Mouse (Mus musculus) kidney, adult 2 months (tissue): ENCODE measurements around the gene Slc18b1. TPM values are rescaled to one million over a fixed set of nuclear protein-coding genes. Genes with fewer than 3 reads are reported as not detected.

ENCODE experiments used
- DNase-seq: peaks from one replicate; pipeline ENCODE4 v3.0.0; 2021
- H3K27ac ChIP-seq: fragments of 200-500 bp; 2 replicates; pipeline ENCODE4 v1.5.1; 2012; ENCODE audit warnings: low read depth, low read length, control low read depth, inconsistent platforms; ENCODE audit not compliant: insufficient read depth
- H3K27me3 ChIP-seq: fragments of 200-500 bp; replicated peaks from 2 replicates; pipeline ENCODE4 v1.6.1; 2012; ENCODE audit warnings: mild to moderate bottlenecking, moderate library complexity, low read length, inconsistent platforms; ENCODE audit not compliant: control insufficient read depth, insufficient read depth
- H3K36me3 ChIP-seq: fragments of 200-500 bp; 2 replicates; pipeline ENCODE4 v1.6.1; 2012; ENCODE audit warnings: mild to moderate bottlenecking, moderate library complexity, low read length, inconsistent platforms; ENCODE audit not compliant: control insufficient read depth, insufficient read depth
- H3K4me1 ChIP-seq: fragments of 200-500 bp; 2 replicates; pipeline ENCODE4 v1.6.1; 2011; ENCODE audit warnings: low read length; ENCODE audit not compliant: control insufficient read depth, insufficient read depth
- H3K4me3 ChIP-seq: fragments of 200-500 bp; 2 replicates; pipeline ENCODE4 v1.5.1; 2011; ENCODE audit warnings: mild to moderate bottlenecking, low read depth, low read length, control low read depth; ENCODE audit not compliant: insufficient read depth
- CTCF ChIP-seq: fragments of 200-500 bp; conservative IDR thresholded peaks from 2 replicates; pipeline ENCODE4 v1.5.1; 2011; ENCODE audit warnings: low read depth, mild to moderate bottlenecking, control low read depth, low read length, moderate library complexity, mixed read lengths; ENCODE audit not compliant: insufficient read depth, insufficient read length
- POLR2A ChIP-seq: fragments of 200-500 bp; IDR thresholded peaks from one replicate; pipeline ENCODE4 v1.6.1; 2011; ENCODE audit warnings: low read depth, low read length, control low read depth
- WGBS: fragments of 180-500 bp; shearing (Covaris S2); methylation state at CpG from one replicate; pipeline ENCODE4 v1.1.7; 2018; 5-methylcytosine and 5-hydroxymethylcytosine counted together
- polyA plus RNA-seq: library from polyadenylated mRNA; depleted of rRNA; stranded (reverse); fragments of >200 nt; gene quantifications from 2 replicates; pipeline ENCODE4 v1.2.3, GENCODE M21; 2012

The Slc18b1 gene
- polyA plus RNA-seq, 1 experiment = 14.8 TPM

GRCm38 (mm10) chr10:23795871-23796520 lies 790 bp upstream of the Slc18b1 start:
- Histone ChIP-seq H3K27me3 (no peaks in the 10 kb centered on the region), H3K4me3 (no peak overlapping the region), H3K36me3 (no peaks in the 10 kb centered on the region), H3K4me1 (no peaks in the 10 kb centered on the region; the same call in 1 of the 2 replicates), H3K27ac (peak overlapping the region; percentile 93)
- WGBS = 46% methylated on average over 9 of the region's 9 CpGs
- DNase-seq = no peak
- no peak for TF ChIP-seq POLR2A
- no peak for TF ChIP-seq CTCF

DNA sequence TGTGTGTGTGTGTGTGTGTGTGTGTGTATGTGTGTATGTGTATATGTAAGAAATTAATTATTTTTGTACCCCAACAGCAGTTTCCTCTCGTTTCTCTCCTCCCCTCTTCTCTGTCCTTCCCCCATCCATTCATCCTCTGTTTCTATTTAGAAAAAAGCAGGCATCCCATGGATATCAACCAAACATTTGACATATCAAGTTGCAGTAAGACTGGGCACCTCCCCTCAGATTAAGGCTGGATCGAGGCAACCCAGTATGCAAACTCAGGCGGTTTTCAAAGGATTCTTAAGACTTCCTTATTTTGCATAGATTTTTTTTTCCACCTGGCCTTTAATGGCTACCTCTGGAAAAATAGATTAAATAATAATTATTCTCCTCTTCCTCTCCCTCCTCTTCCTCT lies 820 bp downstream of the Slc18b1 start:
- no peak overlapping the region for H3K4me3 ChIP-seq
- no peak for DNase-seq
- H3K36me3 ChIP-seq = no peaks in the 10 kb centered on the region
- no peaks in the 10 kb centered on the region; the same call in 1 of the 2 replicates for H3K4me1 ChIP-seq
- TF ChIP-seq POLR2A (no peak), CTCF (no peak)
- no peak overlapping the region for H3K27ac ChIP-seq
- H3K27me3 ChIP-seq = no peaks in the 10 kb centered on the region
- WGBS = 12% methylated on average over 3 of the region's 3 CpGs

- no peak for TF ChIP-seq CTCF
- no peak for TF ChIP-seq POLR2A
- H3K4me3 ChIP-seq = no peak overlapping the region
- H3K27me3 ChIP-seq = no peaks in the 10 kb centered on the region
- peak; percentile 52 for DNase-seq
- no peaks in the 10 kb centered on the region; the same call in 1 of the 2 replicates for H3K4me1 ChIP-seq
- H3K27ac ChIP-seq = peak overlapping the region; percentile 40; the same call in 1 of the 2 replicates
- peaks cover 2% of the 10 kb centered on the region; the same call in 1 of the 2 replicates for H3K36me3 ChIP-seq
- 67% methylated on average over 1 of the region's 1 CpGs for WGBS
Measured at GRCm38 (mm10) chr10:23798142-23798541, 1.4 kb downstream of the Slc18b1 start.

DNA sequence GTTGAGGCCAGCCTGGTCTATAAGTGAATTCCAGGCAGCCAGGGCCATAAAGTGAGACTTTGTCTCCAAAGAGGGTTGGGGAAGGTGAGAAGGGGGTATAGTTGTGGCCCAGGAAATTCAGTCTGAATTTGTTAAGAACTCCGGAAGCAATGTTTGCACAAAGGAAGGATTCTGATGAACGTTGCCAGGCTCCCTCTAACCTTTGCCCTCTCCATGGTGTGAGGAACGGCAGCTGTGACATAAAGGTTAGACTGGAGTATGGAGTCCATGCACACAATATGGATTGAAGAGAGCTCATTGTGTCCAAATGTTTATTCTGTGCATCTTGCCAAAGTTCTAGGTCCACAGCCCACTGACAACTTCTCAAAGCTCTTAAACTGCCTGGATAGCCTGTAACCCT lies 3.1 kb downstream of the Slc18b1 start:
- Histone ChIP-seq H3K36me3 (peaks cover 4% of the 10 kb centered on the region), H3K4me3 (no peak overlapping the region), H3K4me1 (no peaks in the 10 kb centered on the region; the same call in 1 of the 2 replicates), H3K27me3 (no peaks in the 10 kb centered on the region), H3K27ac (no peak overlapping the region)
- TF ChIP-seq CTCF = no peak
- no peak for TF ChIP-seq POLR2A
- no peak for DNase-seq
- 38% methylated on average over 3 of the region's 3 CpGs for WGBS

- WGBS = 49% methylated on average over 3 of the region's 3 CpGs
- H3K36me3 ChIP-seq = peaks cover 8% of the 10 kb centered on the region
Measured at GRCm38 (mm10) chr10:23802911-23803310, 6.1 kb downstream of the Slc18b1 start.

DNA sequence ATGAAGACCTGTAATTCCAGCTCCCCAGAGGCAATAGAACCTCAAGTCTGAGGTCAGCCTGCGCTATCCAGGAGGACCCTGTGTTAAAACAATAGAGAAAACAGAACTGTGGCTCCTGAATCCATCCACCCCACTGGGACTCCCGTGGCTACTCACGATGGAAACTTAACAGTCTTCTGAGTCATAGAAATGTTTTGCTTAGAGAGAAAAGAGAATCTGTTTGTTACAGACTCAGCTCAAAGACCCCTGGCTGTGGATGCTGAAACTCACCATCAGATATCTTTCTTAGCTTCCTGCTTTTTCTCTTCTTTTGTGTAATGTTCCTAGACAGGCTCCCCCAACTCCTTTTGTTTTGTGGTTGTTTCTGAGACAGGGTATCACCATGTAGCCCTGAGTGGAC lies 7.9 kb downstream of the Slc18b1 start:
- Histone ChIP-seq H3K27me3 (no peaks in the 10 kb centered on the region), H3K36me3 (peaks cover 8% of the 10 kb centered on the region), H3K27ac (no peak overlapping the region), H3K4me3 (no peak overlapping the region), H3K4me1 (no peaks in the 10 kb centered on the region)
- no peak for DNase-seq
- 83% methylated on average over 3 of the region's 3 CpGs for WGBS
- TF ChIP-seq CTCF = no peak
- no peak for TF ChIP-seq POLR2A

More at GRCm38 (mm10) chr10:23802911-23803310, 6.1 kb downstream of the Slc18b1 start:
- Histone ChIP-seq H3K4me3 (no peak overlapping the region), H3K27ac (no peak overlapping the region), H3K4me1 (no peaks in the 10 kb centered on the region; the same call in 1 of the 2 replicates), H3K27me3 (no peaks in the 10 kb centered on the region)
- DNase-seq = no peak
- TF ChIP-seq POLR2A (no peak), CTCF (no peak)

GRCm38 (mm10) chr10:23806201-23806600 lies 9.4 kb downstream of the Slc18b1 start:
- 54% methylated on average over 4 of the region's 4 CpGs for WGBS
- no peaks in the 10 kb centered on the region for H3K4me1 ChIP-seq
- DNase-seq = no peak
- peaks cover 8% of the 10 kb centered on the region for H3K36me3 ChIP-seq
- H3K27ac ChIP-seq = no peak overlapping the region
- H3K4me3 ChIP-seq = no peak overlapping the region
- TF ChIP-seq POLR2A = no peak
- no peak for TF ChIP-seq CTCF
- H3K27me3 ChIP-seq = no peaks in the 10 kb centered on the region
